ENCODE assay signal across 13 mouse cellular contexts in genomic region chr2:142335103-142335999, GRCm38 (mm10).
A peak's percentile ranks its signal among the peaks of the same experiment; 100 is the strongest.
DNase-seq lines count a peak whose midpoint lies in the region; ATAC-seq lines count a peak whose summit lies in the region.
"Had no signal": no experiment of that assay in that cellular context is flagged by ENCODE, and none has a peak within 500 bp of the region (broad histone marks: within the 10 kb centered on the region; RNA-seq: fewer than 3 reads in every experiment).

No protein-coding gene starts in this region.

- no peak overlapping the region; the same call in 1 of the 2 replicates for H3K4me2 ChIP-seq in hindbrain, embryonic 11.5 days (replicated peaks; ENCODE audit: low read depth, low read length)
- H3K4me2 ChIP-seq in midbrain, embryonic 16.5 days (ENCODE audit: low read length), result peak overlapping the region; percentile 33
- H3K4me2 ChIP-seq: liver, embryonic 13.5 days had no signal

- no peak for DNase-seq in heart, embryonic 10.5 days (ENCODE audit: low spot score)
- DNase-seq in heart, postnatal 14 days, result no peak
- DNase-seq in embryonic facial prominence, embryonic 10.5 days (ENCODE audit: low spot score), result peak; percentile 15
- peak; percentile 7 for DNase-seq in hindbrain, embryonic 11.5 days (ENCODE audit: low spot score)
- DNase-seq in thymus, adult 18-20 months, result no peak
- DNase-seq in thymus, postnatal 25 days, result no peak
- no peak for DNase-seq in layer of hippocampus, postnatal 25 days (ENCODE audit: extremely low spot score in 1 of 2, low spot score in 1 of 2)
- DNase-seq: adrenal gland, adult 8-10 months; cerebellum, adult 11 months; heart, adult 2 months; liver, embryonic 13.5 days had no signal

- 57% methylated on average over 10 of the region's 10 CpGs for WGBS in heart, embryonic 10.5 days
- WGBS in embryonic facial prominence, embryonic 10.5 days, result 25% methylated on average over 10 of the region's 10 CpGs
- 28% methylated on average over 10 of the region's 10 CpGs for WGBS in hindbrain, embryonic 11.5 days
- 10% methylated on average over 10 of the region's 10 CpGs for WGBS in midbrain, embryonic 16.5 days

- H3K36me3 ChIP-seq in heart, embryonic 10.5 days, result no peaks in the 10 kb centered on the region
- H3K36me3 ChIP-seq in embryonic facial prominence, embryonic 10.5 days (replicated peaks), result no peaks in the 10 kb centered on the region
- no peaks in the 10 kb centered on the region for H3K36me3 ChIP-seq in hindbrain, embryonic 11.5 days (ENCODE audit: control insufficient read depth, insufficient read depth, low read length)
- H3K36me3 ChIP-seq in midbrain, embryonic 16.5 days (ENCODE audit: control insufficient read depth, insufficient read depth, low read length), result no peaks in the 10 kb centered on the region
- H3K36me3 ChIP-seq: liver, embryonic 13.5 days had no signal

- peaks cover 6% of the 10 kb centered on the region; the same call in 1 of the 2 replicates for H3K4me1 ChIP-seq in heart, embryonic 10.5 days
- H3K4me1 ChIP-seq in embryonic facial prominence, embryonic 10.5 days, result peaks cover 18% of the 10 kb centered on the region
- no peaks in the 10 kb centered on the region for H3K4me1 ChIP-seq in hindbrain, embryonic 11.5 days (replicated peaks; ENCODE audit: control insufficient read depth, insufficient read depth, low read length)
- H3K4me1 ChIP-seq in midbrain, embryonic 16.5 days (ENCODE audit: control insufficient read depth, insufficient read depth, low read length), result peaks cover 10% of the 10 kb centered on the region
- H3K4me1 ChIP-seq: liver, embryonic 13.5 days had no signal

- no peaks in the 10 kb centered on the region for H3K27me3 ChIP-seq in heart, embryonic 10.5 days (ENCODE audit: insufficient read depth, poor library complexity, severe bottlenecking)
- H3K27me3 ChIP-seq in embryonic facial prominence, embryonic 10.5 days (replicated peaks; ENCODE audit: low read depth, poor library complexity, severe bottlenecking), result peaks cover 51% of the 10 kb centered on the region
- H3K27me3 ChIP-seq in hindbrain, embryonic 11.5 days (ENCODE audit: control insufficient read depth, insufficient read depth, low read length), result no peaks in the 10 kb centered on the region
- H3K27me3 ChIP-seq in midbrain, embryonic 16.5 days (ENCODE audit: control insufficient read depth, insufficient read depth, low read depth, low read length), result no peaks in the 10 kb centered on the region
- H3K27me3 ChIP-seq: liver, embryonic 13.5 days had no signal

- H3K4me3 ChIP-seq in heart, embryonic 10.5 days, result no peak overlapping the region
- H3K4me3 ChIP-seq in embryonic facial prominence, embryonic 10.5 days, result peak overlapping the region; percentile 39
- H3K4me3 ChIP-seq in hindbrain, embryonic 11.5 days (ENCODE audit: low read depth, low read length), result no peak overlapping the region
- no peak overlapping the region for H3K4me3 ChIP-seq in midbrain, embryonic 16.5 days (ENCODE audit: low read depth, low read length)
- H3K4me3 ChIP-seq: erythroblast, embryonic 14.5 days; heart, adult 2 months; liver, embryonic 13.5 days had no signal

- no peaks in the 10 kb centered on the region for H3K9me3 ChIP-seq in heart, embryonic 10.5 days
- no peaks in the 10 kb centered on the region for H3K9me3 ChIP-seq in embryonic facial prominence, embryonic 10.5 days
- H3K9me3 ChIP-seq in hindbrain, embryonic 11.5 days (ENCODE audit: control insufficient read depth, low read length), result no peaks in the 10 kb centered on the region
- no peaks in the 10 kb centered on the region for H3K9me3 ChIP-seq in midbrain, embryonic 16.5 days (replicated peaks; ENCODE audit: control insufficient read depth, low read length, poor library complexity, severe bottlenecking)
- H3K9me3 ChIP-seq: liver, embryonic 13.5 days had no signal

- H3K9ac ChIP-seq in hindbrain, embryonic 11.5 days (ENCODE audit: low read depth, low read length), result no peak overlapping the region
- no peak overlapping the region for H3K9ac ChIP-seq in midbrain, embryonic 16.5 days (ENCODE audit: low read depth, low read length)
- H3K9ac ChIP-seq: liver, embryonic 13.5 days had no signal

- ATAC-seq in hindbrain, embryonic 11.5 days (ENCODE audit: low FRiP score), result peak; percentile 57
- peak; percentile 78 for ATAC-seq in midbrain, embryonic 16.5 days

- 0 out of 2 replicates have a peak overlapping the region, but pooled peaks have one; percentile 22 for H3K27ac ChIP-seq in heart, embryonic 10.5 days
- peak overlapping the region; percentile 76; the same call in 1 of the 2 replicates for H3K27ac ChIP-seq in embryonic facial prominence, embryonic 10.5 days (replicated peaks)
- H3K27ac ChIP-seq in hindbrain, embryonic 11.5 days (ENCODE audit: low read depth, low read length), result peak overlapping the region; percentile 86
- H3K27ac ChIP-seq in midbrain, embryonic 16.5 days (ENCODE audit: low read length), result peak overlapping the region; percentile 44
- H3K27ac ChIP-seq: heart, adult 2 months; liver, embryonic 13.5 days had no signal

- intact Hi-C loops in heart, postnatal 14 days (cut with DNase I), result no loop called here

Comparison
In these comparisons a context has a peak if more than half of its experiments do, and no peak if none do; other contexts are left out.
1. DNase-seq: peak in embryonic facial prominence, embryonic 10.5 days (single experiment) and hindbrain, embryonic 11.5 days (single experiment); none in heart, embryonic 10.5 days (single experiment), heart, postnatal 14 days (0 of 2), thymus, adult 18-20 months (0 of 2), thymus, postnatal 25 days (single experiment) and layer of hippocampus, postnatal 25 days (0 of 2).
2. H3K27ac ChIP-seq: peak in every context shown above with its lines; median percentile 86 in hindbrain, embryonic 11.5 days; 76 in embryonic facial prominence, embryonic 10.5 days; 44 in midbrain, embryonic 16.5 days; 22 in heart, embryonic 10.5 days.